Mouse (Mus musculus) 416B (cell line): Measurements from ENCODE around the gene Ntn5.
"Not testable (repeated sequence)": the region's sequence is repeated elsewhere in the genome, so short reads cannot be mapped to it uniquely, and the experiment has no call there.

Experiments used
- DNase-seq: peaks from one replicate; pipeline ENCODE4 v3.0.0; 2011; ENCODE audit warnings: low read depth

Ntn5 gene

DNA sequence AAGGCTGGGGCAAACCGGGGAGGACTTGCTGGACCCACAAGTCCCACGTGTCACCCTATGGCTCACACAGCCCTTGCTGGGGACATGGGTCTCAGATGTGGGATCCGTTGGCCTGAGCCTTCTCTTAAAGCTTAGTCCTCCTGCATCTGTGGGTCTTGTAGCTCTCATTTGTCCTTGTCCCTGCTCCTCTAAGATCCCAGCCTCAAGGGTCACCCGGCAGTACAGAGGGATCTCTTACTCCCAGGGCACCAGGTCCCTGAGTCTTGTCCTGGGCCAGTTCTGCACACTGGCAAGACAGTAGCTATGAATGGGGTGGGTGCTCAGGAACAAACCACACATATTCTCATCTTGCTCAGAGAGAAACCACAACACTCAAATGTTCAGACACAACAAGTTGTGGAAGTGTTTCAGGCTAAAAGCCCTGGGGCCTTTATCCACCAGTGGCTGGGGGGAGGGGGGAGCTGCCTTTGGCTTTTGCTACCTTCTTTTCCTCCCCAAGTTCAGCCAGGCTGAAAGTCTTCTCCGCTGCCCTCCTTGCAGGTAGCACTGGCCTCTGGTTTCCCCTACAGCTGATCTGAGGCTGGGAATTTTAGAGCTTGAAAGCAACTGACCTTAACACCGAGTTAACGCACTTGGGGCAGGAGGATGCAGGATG, at the start of gene Ntn5:
Gene Ntn5, plus strand, starts transcription at position 627 of the 655 bp plus-strand sequence.
- no peak for DNase-seq

DNA sequence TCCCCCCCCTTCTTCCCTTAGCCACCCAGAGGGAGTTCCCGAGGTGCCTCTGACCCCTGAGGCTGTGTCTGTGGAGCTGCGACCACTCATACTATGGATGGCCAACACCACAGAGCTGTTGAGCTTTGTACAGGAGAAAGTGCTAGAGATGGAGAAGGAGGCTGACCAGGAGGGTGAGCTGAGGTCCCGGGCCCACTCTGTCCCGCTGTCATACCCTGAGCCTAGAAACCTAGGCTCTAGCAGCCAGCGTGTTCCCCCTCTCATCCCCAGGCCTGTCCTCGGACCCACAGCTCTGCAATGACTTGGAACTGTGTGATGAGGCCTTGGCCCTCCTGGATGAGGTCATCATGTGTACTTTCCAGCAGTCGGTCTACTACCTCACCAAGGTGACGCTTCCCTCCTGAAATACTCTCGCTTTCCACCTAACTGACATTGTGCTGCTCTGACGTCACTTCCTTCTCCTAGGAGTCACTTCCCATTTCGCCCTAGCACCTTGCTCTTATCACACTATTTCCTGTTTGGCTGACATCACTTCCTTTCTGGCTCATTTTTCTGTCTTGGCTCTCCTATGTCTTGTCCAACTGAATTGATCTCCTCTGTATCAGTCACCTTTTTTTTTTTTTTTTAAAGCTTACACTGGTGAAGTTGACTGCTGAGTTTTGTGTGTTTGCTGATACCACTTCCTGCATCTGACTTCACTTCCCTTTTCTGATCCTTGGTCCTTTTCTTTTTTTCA, 48.7 kb upstream of the Ntn5 start:
- peak; percentile 96 for DNase-seq

GRCm38 (mm10) chr7:45635711-45636688, 47.8 kb upstream of the Ntn5 start:
- peak; percentile 93 for DNase-seq

DNA sequence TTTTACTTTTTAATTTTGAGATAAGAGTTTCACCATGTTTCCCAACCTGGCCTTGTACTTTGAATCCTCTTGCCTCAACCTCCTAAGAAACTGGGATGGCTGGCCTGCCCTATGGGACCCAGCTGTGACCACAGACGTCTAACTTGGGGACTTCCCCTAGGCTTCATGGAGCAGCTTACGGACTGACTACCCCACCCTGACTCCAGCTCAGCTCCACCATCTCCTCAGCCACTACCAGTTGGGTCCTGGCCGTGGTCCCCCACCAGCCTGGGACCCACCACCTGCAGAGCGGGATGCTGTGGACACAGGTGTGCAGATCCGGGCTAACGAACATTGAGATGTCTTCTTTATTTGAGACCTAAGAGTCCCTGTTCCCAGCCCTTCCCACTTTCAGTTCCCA, 46.1 kb upstream of the Ntn5 start:
- no peak for DNase-seq

GRCm38 (mm10) chr7:45638623-45639401, 45.0 kb upstream of the Ntn5 start:
- no peak for DNase-seq

DNA sequence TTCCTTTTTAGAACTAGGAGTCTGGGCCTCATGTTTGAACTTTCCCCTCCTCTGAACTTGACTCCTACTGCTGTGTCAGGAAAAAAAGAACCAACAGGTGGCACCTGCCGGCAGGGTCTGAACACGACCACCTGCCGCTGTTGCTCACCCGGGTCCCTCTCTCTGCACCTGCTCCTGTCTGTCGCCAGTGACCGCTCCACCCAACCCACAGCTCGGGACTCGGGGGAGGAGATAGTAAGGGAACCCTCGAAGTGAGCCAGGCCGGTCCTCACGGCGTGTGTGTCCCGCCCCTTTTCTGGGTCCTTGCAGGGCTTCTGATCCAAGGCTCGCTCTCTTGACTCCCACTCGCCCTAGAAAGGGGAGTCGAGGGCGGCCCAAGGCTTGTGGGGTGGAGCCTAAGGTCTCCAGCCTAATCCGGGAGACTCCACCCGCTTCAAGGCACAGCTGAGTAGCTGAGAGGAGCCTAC, 44.2 kb upstream of the Ntn5 start, which contains the start of gene Mamstr:
Gene Mamstr, plus strand, starts transcription at position 417 of the 467 bp plus-strand sequence.
- DNase-seq = no peak

DNA sequence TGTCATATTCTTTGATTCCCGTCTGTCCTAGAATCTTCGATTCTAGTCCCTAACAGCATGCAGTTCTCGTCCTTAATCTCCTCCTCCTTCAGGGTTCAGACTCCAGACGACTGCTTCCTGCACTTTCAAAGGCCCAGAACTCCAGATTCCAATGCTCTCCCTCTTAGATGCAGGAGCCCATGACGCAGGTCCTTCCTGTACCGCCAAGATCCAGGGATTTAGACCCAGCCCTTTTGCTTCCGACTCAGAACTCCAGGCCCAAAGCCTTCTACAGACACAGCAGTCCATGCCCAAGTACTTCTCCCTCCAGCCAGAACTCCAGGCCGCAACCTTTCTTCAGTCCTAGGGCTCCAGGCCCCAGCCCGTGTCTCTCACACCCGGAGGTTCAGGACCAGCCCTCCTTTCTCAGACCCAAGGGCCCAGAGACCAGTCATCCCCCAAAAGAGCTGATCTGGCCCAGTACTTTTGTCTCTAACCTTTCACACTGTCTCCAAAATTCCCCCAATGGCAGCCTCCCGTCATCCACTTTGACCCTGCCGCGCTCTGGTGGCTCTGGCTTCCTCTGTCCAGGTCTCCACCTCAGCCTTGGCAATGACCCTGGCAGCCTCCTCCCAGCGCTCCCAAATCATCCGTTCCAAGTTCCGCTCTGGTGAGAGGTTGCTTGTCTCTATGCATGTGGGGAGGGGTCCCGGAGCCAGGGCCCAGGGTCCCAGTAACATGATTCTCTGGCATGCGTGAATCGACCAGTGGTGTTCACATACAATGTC, 43.4 kb upstream of the Ntn5 start:
- DNase-seq = no peak

- no peak for DNase-seq
Observed at GRCm38 (mm10) chr7:45641391-45642040, 42.3 kb upstream of the Ntn5 start.

GRCm38 (mm10) chr7:45642083-45642482, 41.7 kb upstream of the Ntn5 start:
- no peak for DNase-seq

DNA sequence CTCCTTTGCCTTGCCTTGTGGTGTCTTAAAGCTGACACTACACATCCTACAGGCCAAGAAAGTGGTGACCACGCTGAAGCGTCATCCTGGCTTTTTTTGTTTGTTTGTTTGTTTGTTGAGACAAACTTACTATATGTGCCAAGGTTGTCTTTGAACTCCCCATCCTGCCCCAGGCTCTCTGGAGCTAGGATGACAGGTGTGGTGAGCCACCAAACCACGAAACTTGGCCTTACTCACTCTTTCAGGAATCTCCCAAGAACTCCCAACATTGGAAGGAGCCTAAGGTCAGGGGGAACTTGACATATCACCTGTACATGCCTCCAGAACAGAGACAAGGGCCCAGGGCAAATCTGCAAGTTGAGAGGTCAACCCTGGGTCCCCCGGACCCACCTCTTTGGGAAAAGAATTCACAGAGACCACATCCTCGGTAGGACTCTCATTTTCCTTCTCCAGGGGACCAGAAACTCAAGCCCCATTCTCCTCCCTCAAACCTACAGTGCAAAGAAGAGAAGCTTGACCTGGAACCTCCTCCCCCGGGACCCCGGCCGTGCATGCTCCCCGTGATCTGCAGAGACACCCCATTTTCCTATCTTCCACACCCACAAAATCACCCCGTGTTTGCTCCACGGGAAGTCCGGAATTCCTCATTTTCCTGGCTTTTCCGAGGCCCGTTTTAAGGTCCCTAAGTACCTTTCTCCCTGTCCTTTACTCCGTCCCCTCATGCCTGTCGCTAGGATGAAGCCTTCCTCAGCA, 41.1 kb upstream of the Ntn5 start:
- DNase-seq = no peak

DNA sequence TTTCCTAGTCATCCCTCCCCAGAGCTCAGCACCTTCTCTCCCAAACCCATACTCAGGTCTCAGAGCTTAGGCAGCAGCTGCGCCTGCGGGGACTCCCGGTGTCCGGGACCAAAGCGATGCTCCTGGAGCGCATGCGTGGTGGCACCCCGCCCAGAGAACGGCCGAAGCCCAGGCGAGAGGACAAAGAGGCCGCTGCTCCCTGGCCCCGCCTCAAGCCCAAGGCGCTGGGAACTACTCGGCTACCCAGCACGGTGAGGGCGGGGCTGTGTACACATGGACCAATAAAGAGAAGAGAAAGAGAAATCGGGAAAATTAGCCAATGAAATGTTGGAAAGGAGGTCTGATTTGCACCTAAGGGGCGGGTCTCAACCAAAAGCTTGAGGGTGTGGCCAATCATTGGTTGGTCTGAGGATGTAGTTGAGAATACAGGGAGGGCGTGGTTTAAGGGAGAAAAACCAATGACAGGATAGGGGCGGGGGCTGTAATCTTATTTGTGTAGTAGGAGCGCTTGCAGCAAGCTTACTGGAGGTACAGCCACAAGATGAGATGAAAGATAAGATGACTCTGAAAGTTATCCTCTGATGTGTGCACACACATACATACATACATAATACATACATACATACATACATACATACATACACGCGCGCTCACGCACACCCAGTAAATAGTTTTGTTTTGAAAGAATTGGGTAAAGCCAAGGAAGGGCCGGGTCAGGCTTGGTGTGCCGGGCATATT, 40.2 kb upstream of the Ntn5 start:
- DNase-seq = no peak

GRCm38 (mm10) chr7:45644183-45644582, 39.6 kb upstream of the Ntn5 start:
- DNase-seq = no peak

DNA sequence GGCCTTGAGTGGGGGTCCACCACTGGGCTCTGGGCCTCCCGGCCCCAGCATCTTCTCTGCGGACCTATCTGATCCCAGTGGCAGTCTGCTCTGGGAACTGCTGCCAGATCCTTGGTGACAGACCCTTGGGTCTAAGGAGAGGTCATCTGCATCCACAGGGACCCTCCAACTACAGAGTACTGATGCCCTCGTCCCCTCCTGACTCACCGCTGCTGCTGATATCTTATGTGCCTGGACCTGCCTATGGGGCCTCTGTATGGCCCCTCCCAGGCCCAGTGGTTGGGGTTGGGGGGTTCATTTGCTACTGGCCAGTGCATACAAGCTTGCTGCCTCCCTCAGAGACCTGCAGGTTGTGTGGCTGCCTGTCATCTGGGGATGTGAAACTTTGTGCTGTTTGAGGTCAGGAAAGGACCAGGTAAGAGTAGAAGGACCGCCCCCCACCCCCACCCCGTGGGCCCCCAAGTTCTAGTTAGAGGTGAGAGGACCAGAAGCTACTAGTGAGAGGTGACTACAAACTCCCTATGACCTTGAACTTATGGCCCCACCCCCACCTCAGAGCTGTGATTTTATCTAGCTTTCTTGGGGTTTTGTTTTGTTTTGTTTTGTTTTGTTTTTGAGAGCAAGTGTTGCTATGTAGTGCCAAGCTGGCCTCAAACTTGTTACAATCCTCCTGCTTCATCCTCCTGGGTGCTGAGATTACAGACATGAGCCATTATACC, 38.8 kb upstream of the Ntn5 start:
- DNase-seq = no peak

GRCm38 (mm10) chr7:45645591-45645971, 38.2 kb upstream of the Ntn5 start:
- DNase-seq = no peak

DNA sequence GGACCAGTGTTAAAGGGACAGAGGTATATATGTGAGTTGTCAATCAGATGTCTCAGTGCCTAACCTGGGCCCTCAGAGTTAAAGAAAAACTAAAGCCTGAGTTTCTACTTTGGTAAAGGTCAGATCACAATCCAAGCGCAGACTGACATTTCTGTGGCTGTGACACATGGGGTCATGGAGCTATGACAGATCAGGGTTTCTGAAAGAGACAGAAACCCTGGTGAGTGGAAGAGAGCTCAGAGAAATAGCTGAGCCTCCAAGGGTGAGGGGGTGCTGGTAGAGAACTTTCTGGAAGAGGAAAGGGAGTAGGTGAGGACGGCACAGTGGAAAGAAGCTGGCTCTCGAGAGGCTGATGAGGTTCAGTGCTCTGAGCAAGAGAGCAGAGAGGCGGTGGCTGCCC, 37.2 kb upstream of the Ntn5 start:
- no peak for DNase-seq

DNA sequence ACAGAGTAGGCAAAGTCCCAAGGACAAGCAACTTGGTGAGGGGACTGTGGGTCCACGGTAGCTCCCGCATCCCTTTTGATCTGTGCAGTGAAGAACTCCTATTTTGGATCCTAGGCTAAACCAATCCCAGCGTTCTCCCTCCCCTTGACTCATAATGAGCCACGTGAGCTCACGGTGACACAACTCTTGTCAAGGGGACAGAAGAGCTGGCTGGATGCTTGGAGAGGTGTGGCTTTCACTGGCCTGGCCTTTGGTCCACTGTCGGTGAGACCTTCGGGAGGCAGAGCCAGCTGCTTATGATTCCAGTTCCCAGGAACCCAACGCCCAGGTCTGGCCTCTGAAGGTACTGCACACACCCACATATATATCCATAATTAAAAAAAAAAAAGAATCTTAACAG, 34.5 kb upstream of the Ntn5 start:
- DNase-seq = no peak

DNA sequence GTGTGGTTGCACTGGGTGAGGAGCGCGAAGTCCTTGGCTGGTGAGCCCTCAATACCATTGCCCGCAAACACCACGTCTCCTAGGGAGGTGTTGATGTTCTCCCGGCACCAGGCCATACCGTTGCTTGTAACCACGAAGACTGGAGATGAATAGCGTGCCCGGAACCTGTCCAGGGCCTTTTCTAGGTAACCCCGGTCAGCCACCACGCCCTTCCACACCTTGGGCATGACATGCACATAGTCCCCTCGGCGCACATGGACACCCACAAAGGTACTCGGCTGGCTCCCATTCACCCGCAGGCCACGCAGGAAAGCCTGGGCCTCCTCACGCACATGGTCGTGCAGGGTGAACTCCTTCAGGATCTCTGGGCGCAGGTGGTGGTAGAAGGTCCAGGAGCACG, 33.3 kb upstream of the Ntn5 start:
- DNase-seq = not testable (repeated sequence)

GRCm38 (mm10) chr7:45654424-45655047, 29.3 kb upstream of the Ntn5 start:
- peak; percentile 41 for DNase-seq
